8 mouse cellular contexts compared by ENCODE assay signal in genomic region chr12:80644506-80644868, GRCm38 (mm10). TPM values are rescaled to one million over a fixed set of nuclear protein-coding genes. Genes with fewer than 3 reads are reported as not detected.
DNase-seq lines count a peak whose midpoint lies in the region; ATAC-seq lines count a peak whose summit lies in the region.

No protein-coding gene starts in this region.

- peak overlapping the region; percentile 71 for H3K4me3 ChIP-seq in lung, embryonic 15.5 days
- peak overlapping the region; percentile 81 for H3K4me3 ChIP-seq in embryonic facial prominence, embryonic 14.5 days (ENCODE audit: low read depth, low read length)
- peak overlapping the region; percentile 99 for H3K4me3 ChIP-seq in limb, embryonic 10.5 days
- H3K4me3 ChIP-seq in neural tube, embryonic 13.5 days = peak overlapping the region; percentile 96

- WGBS in lung, embryonic 15.5 days = 4% methylated on average over 18 of the region's 18 CpGs
- WGBS in embryonic facial prominence, embryonic 14.5 days = 5% methylated on average over 18 of the region's 18 CpGs
- 12% methylated on average over 18 of the region's 18 CpGs for WGBS in limb, embryonic 10.5 days
- 11% methylated on average over 18 of the region's 18 CpGs for WGBS in neural tube, embryonic 13.5 days

- peaks cover 35% of the 10 kb centered on the region for H3K36me3 ChIP-seq in lung, embryonic 15.5 days
- peaks cover 35% of the 10 kb centered on the region for H3K36me3 ChIP-seq in embryonic facial prominence, embryonic 14.5 days (ENCODE audit: control insufficient read depth, insufficient read depth, low read length)
- peaks cover 41% of the 10 kb centered on the region for H3K36me3 ChIP-seq in limb, embryonic 10.5 days
- peaks cover 36% of the 10 kb centered on the region for H3K36me3 ChIP-seq in neural tube, embryonic 13.5 days

- peak overlapping the region; percentile 85; the same call in 1 of the 2 replicates for H3K27ac ChIP-seq in lung, embryonic 15.5 days
- peak overlapping the region; percentile 93; the same call in 1 of the 2 replicates for H3K27ac ChIP-seq in embryonic facial prominence, embryonic 14.5 days (replicated peaks; ENCODE audit: low read depth, low read length)
- H3K27ac ChIP-seq in limb, embryonic 10.5 days = peak overlapping the region; percentile 98
- H3K27ac ChIP-seq in neural tube, embryonic 13.5 days (replicated peaks) = peak overlapping the region; percentile 91; the same call in 1 of the 2 replicates

- H3K9me3 ChIP-seq in lung, embryonic 15.5 days = no peaks in the 10 kb centered on the region
- no peaks in the 10 kb centered on the region for H3K9me3 ChIP-seq in embryonic facial prominence, embryonic 14.5 days (ENCODE audit: control insufficient read depth, low read length)
- no peaks in the 10 kb centered on the region for H3K9me3 ChIP-seq in limb, embryonic 10.5 days (replicated peaks)
- no peaks in the 10 kb centered on the region for H3K9me3 ChIP-seq in neural tube, embryonic 13.5 days

- peak overlapping the region; percentile 66 for H3K9ac ChIP-seq in lung, embryonic 15.5 days
- peak overlapping the region; percentile 92 for H3K9ac ChIP-seq in embryonic facial prominence, embryonic 14.5 days (ENCODE audit: low read depth, low read length)
- H3K9ac ChIP-seq in neural tube, embryonic 13.5 days = peak overlapping the region; percentile 97

- H3K4me2 ChIP-seq in lung, embryonic 15.5 days = peak overlapping the region; percentile 84
- H3K4me2 ChIP-seq in embryonic facial prominence, embryonic 14.5 days (ENCODE audit: low read depth, low read length) = peak overlapping the region; percentile 88
- H3K4me2 ChIP-seq in neural tube, embryonic 13.5 days = peak overlapping the region; percentile 97

- peaks cover 26% of the 10 kb centered on the region for H3K4me1 ChIP-seq in lung, embryonic 15.5 days
- peaks cover 26% of the 10 kb centered on the region for H3K4me1 ChIP-seq in embryonic facial prominence, embryonic 14.5 days (ENCODE audit: control insufficient read depth, insufficient read depth, low read length)
- peaks cover 28% of the 10 kb centered on the region for H3K4me1 ChIP-seq in limb, embryonic 10.5 days
- H3K4me1 ChIP-seq in neural tube, embryonic 13.5 days (replicated peaks) = peaks cover 55% of the 10 kb centered on the region

- ATAC-seq in lung, embryonic 15.5 days (ENCODE audit: borderline replicate concordance, extremely low read depth, low FRiP score, low TSS enrichment) = no peak
- no peak for ATAC-seq in embryonic facial prominence, embryonic 14.5 days (ENCODE audit: low read depth)
- no peak for ATAC-seq in neural tube, embryonic 13.5 days (ENCODE audit: low read depth)

- no peaks in the 10 kb centered on the region for H3K27me3 ChIP-seq in lung, embryonic 15.5 days
- H3K27me3 ChIP-seq in embryonic facial prominence, embryonic 14.5 days (replicated peaks; ENCODE audit: control insufficient read depth, insufficient read depth, low read length) = no peaks in the 10 kb centered on the region
- no peaks in the 10 kb centered on the region for H3K27me3 ChIP-seq in limb, embryonic 10.5 days (ENCODE audit: low read depth, poor library complexity, severe bottlenecking)
- no peaks in the 10 kb centered on the region for H3K27me3 ChIP-seq in neural tube, embryonic 13.5 days

- DNase-seq in lung, postnatal 4 days = no peak
- DNase-seq in embryonic facial prominence, embryonic 14.5 days (ENCODE audit: low spot score) = no peak
- DNase-seq in limb, embryonic 10.5 days (ENCODE audit: low spot score) = no peak
- DNase-seq in right cerebral cortex, postnatal 36 days (ENCODE audit: low spot score in 2 of 2) = no peak
- no peak for DNase-seq in cerebellum, postnatal 25 days
- DNase-seq in yolk sac, embryonic 10.5 days (ENCODE audit: low spot score) = no peak

RNA-seq across cellular contexts. Expression of gene Erh, which starts 0.3 kb away (rescaled TPM):
- 326 and 362 TPM in 2 replicates for polyA plus RNA-seq in lung, embryonic 15.5 days (2015; fragmentation: Nextera tagmentation; extraction: Ambion mirVana)
- 209 and 259 TPM in 2 replicates for polyA plus RNA-seq in embryonic facial prominence, embryonic 14.5 days (2014; fragmentation: Nextera tagmentation; extraction: Ambion mirVana)
- 520 and 554 TPM in 2 replicates for polyA plus RNA-seq in limb, embryonic 10.5 days (2016; fragmentation: Nextera tagmentation; extraction: Ambion mirVana)
- 296 and 300 TPM in 2 replicates for polyA plus RNA-seq in neural tube, embryonic 13.5 days (2015; fragmentation: Nextera tagmentation; extraction: Ambion mirVana)

RNA-seq across cellular contexts. Expression of gene Slc39a9, which starts 0.8 kb away (rescaled TPM):
- 27.0 and 31.3 TPM in 2 replicates for polyA plus RNA-seq in lung, embryonic 15.5 days (2015; fragmentation: Nextera tagmentation; extraction: Ambion mirVana)
- 25.0 and 26.7 TPM in 2 replicates for polyA plus RNA-seq in embryonic facial prominence, embryonic 14.5 days (2014; fragmentation: Nextera tagmentation; extraction: Ambion mirVana)
- polyA plus RNA-seq in limb, embryonic 10.5 days (2016; fragmentation: Nextera tagmentation; extraction: Ambion mirVana) = 24.7 and 26.0 TPM in 2 replicates
- 22.0 and 22.6 TPM in 2 replicates for polyA plus RNA-seq in neural tube, embryonic 13.5 days (2015; fragmentation: Nextera tagmentation; extraction: Ambion mirVana)

RNA-seq across cellular contexts. Expression of gene Plekhd1, which starts 47.9 kb away (rescaled TPM):
- 4.0 and 4.2 TPM in 2 replicates for polyA plus RNA-seq in lung, embryonic 15.5 days (2015; fragmentation: Nextera tagmentation; extraction: Ambion mirVana)
- 1.2 and 1.4 TPM in 2 replicates for polyA plus RNA-seq in embryonic facial prominence, embryonic 14.5 days (2014; fragmentation: Nextera tagmentation; extraction: Ambion mirVana)
- polyA plus RNA-seq in limb, embryonic 10.5 days (2016; fragmentation: Nextera tagmentation; extraction: Ambion mirVana) = 0.13 TPM in 2 replicates
- polyA plus RNA-seq in neural tube, embryonic 13.5 days (2015; fragmentation: Nextera tagmentation; extraction: Ambion mirVana) = 7.1 and 7.4 TPM in 2 replicates
